Mouse (Mus musculus): Measurements from ENCODE around the gene Epc2. TPM values are rescaled to one million over a fixed set of nuclear protein-coding genes. Genes with fewer than 3 reads are reported as not detected.
A peak's percentile ranks its signal among the peaks of the same experiment; 100 is the strongest.

Epc2 gene
- polyA plus RNA-seq (2014; fragmentation: Nextera tagmentation; extraction: Ambion mirVana), result 18.4 and 25.2 TPM in 2 replicates

GRCm38 (mm10) chr2:49450931-49451636 is at the start of gene Epc2:
Epc2 (plus strand) TSS chr2:49451486.
- Histone ChIP-seq H3K4me3 (replicated peaks; ENCODE audit: low read depth, low read length) (peak within 1 kb of the TSS; percentile 93), H3K27ac (replicated peaks; ENCODE audit: low read depth, low read length) (peak within 1 kb of the TSS; percentile 100), H3K36me3 (ENCODE audit: control insufficient read depth, insufficient read depth, low read length) (no peaks in the 10 kb centered on the region), H3K4me2 (ENCODE audit: low read length) (peak within 1 kb of the TSS; percentile 70), H3K9me3 (ENCODE audit: control insufficient read depth, low read length) (no peaks in the 10 kb centered on the region), H3K9ac (replicated peaks; ENCODE audit: low read length) (peak within 1 kb of the TSS; percentile 97), H3K4me1 (ENCODE audit: control insufficient read depth, insufficient read depth, low read length) (peaks cover 14% of the 10 kb centered on the region), H3K27me3 (ENCODE audit: control insufficient read depth, insufficient read depth, low read length) (no peaks in the 10 kb centered on the region)
- DNase-seq (peak; percentile 93), ATAC-seq (ENCODE audit: low FRiP score, low TSS enrichment) (peak; percentile 86)
- under 1% methylated on average over 60 of the region's 88 CpGs for WGBS

GRCm38 (mm10) chr2:49405954-49406353 is 45.3 kb upstream of the Epc2 start:
- 58% methylated on average over 2 of the region's 2 CpGs for WGBS
- DNase-seq (peak; percentile 14), ATAC-seq (ENCODE audit: low FRiP score, low TSS enrichment) (no peak)
- no peak overlapping the region for H3K4me2 ChIP-seq (ENCODE audit: low read length)
- no peaks in the 10 kb centered on the region for H3K4me1 ChIP-seq (ENCODE audit: control insufficient read depth, insufficient read depth, low read length)
- no peak overlapping the region for H3K4me3 ChIP-seq (replicated peaks; ENCODE audit: low read depth, low read length)
- no peaks in the 10 kb centered on the region for H3K9me3 ChIP-seq (ENCODE audit: control insufficient read depth, low read length)
- no peaks in the 10 kb centered on the region for H3K36me3 ChIP-seq (ENCODE audit: control insufficient read depth, insufficient read depth, low read length)
- H3K27ac ChIP-seq (replicated peaks; ENCODE audit: low read depth, low read length), result no peak overlapping the region
- no peak overlapping the region for H3K9ac ChIP-seq (replicated peaks; ENCODE audit: low read length)
- no peaks in the 10 kb centered on the region for H3K27me3 ChIP-seq (ENCODE audit: control insufficient read depth, insufficient read depth, low read length)

- Histone ChIP-seq H3K27me3 (ENCODE audit: control insufficient read depth, insufficient read depth, low read length) (no peaks in the 10 kb centered on the region), H3K36me3 (ENCODE audit: control insufficient read depth, insufficient read depth, low read length) (no peaks in the 10 kb centered on the region), H3K4me3 (replicated peaks; ENCODE audit: low read depth, low read length) (no peak overlapping the region), H3K4me2 (ENCODE audit: low read length) (no peak overlapping the region), H3K9me3 (ENCODE audit: control insufficient read depth, low read length) (no peaks in the 10 kb centered on the region), H3K9ac (replicated peaks; ENCODE audit: low read length) (no peak overlapping the region), H3K27ac (replicated peaks; ENCODE audit: low read depth, low read length) (no peak overlapping the region), H3K4me1 (ENCODE audit: control insufficient read depth, insufficient read depth, low read length) (no peaks in the 10 kb centered on the region)
- WGBS, result 84% methylated on average over 5 of the region's 5 CpGs
- DNase-seq, result no peak
- no peak for ATAC-seq (ENCODE audit: low FRiP score, low TSS enrichment)
Measured at GRCm38 (mm10) chr2:49411685-49412084, 39.6 kb upstream of the Epc2 start.

GRCm38 (mm10) chr2:49412576-49412975 is 38.7 kb upstream of the Epc2 start:
- Histone ChIP-seq H3K27me3 (ENCODE audit: control insufficient read depth, insufficient read depth, low read length) (no peaks in the 10 kb centered on the region), H3K36me3 (ENCODE audit: control insufficient read depth, insufficient read depth, low read length) (no peaks in the 10 kb centered on the region), H3K4me1 (ENCODE audit: control insufficient read depth, insufficient read depth, low read length) (no peaks in the 10 kb centered on the region), H3K4me3 (replicated peaks; ENCODE audit: low read depth, low read length) (no peak overlapping the region), H3K4me2 (ENCODE audit: low read length) (no peak overlapping the region), H3K9me3 (ENCODE audit: control insufficient read depth, low read length) (no peaks in the 10 kb centered on the region), H3K27ac (replicated peaks; ENCODE audit: low read depth, low read length) (no peak overlapping the region), H3K9ac (replicated peaks; ENCODE audit: low read length) (no peak overlapping the region)
- ATAC-seq (ENCODE audit: low FRiP score, low TSS enrichment), result no peak
- no peak for DNase-seq
- WGBS, result 66% methylated on average over 6 of the region's 6 CpGs

- 54% methylated on average over 3 of the region's 3 CpGs for WGBS
- H3K4me1 ChIP-seq (ENCODE audit: control insufficient read depth, insufficient read depth, low read length), result no peaks in the 10 kb centered on the region
- DNase-seq (no peak), ATAC-seq (ENCODE audit: low FRiP score, low TSS enrichment) (no peak)
- H3K9ac ChIP-seq (replicated peaks; ENCODE audit: low read length), result no peak overlapping the region
- H3K4me3 ChIP-seq (replicated peaks; ENCODE audit: low read depth, low read length), result no peak overlapping the region
- H3K27ac ChIP-seq (replicated peaks; ENCODE audit: low read depth, low read length), result no peak overlapping the region
- no peaks in the 10 kb centered on the region for H3K36me3 ChIP-seq (ENCODE audit: control insufficient read depth, insufficient read depth, low read length)
- H3K9me3 ChIP-seq (ENCODE audit: control insufficient read depth, low read length), result no peaks in the 10 kb centered on the region
- H3K4me2 ChIP-seq (ENCODE audit: low read length), result no peak overlapping the region
- H3K27me3 ChIP-seq (ENCODE audit: control insufficient read depth, insufficient read depth, low read length), result no peaks in the 10 kb centered on the region
Measured at GRCm38 (mm10) chr2:49415868-49416267, 35.4 kb upstream of the Epc2 start.

- H3K36me3 ChIP-seq (ENCODE audit: control insufficient read depth, insufficient read depth, low read length), result no peaks in the 10 kb centered on the region
- DNase-seq (no peak), ATAC-seq (ENCODE audit: low FRiP score, low TSS enrichment) (no peak)
- H3K9ac ChIP-seq (replicated peaks; ENCODE audit: low read length), result no peak overlapping the region
- no peaks in the 10 kb centered on the region for H3K9me3 ChIP-seq (ENCODE audit: control insufficient read depth, low read length)
- H3K27ac ChIP-seq (replicated peaks; ENCODE audit: low read depth, low read length), result no peak overlapping the region
- no peak overlapping the region for H3K4me2 ChIP-seq (ENCODE audit: low read length)
- no peak overlapping the region for H3K4me3 ChIP-seq (replicated peaks; ENCODE audit: low read depth, low read length)
- WGBS, result 89% methylated on average over 10 of the region's 10 CpGs
- H3K27me3 ChIP-seq (ENCODE audit: control insufficient read depth, insufficient read depth, low read length), result no peaks in the 10 kb centered on the region
- H3K4me1 ChIP-seq (ENCODE audit: control insufficient read depth, insufficient read depth, low read length), result no peaks in the 10 kb centered on the region
Measured at GRCm38 (mm10) chr2:49417018-49417604, 34.2 kb upstream of the Epc2 start.

GRCm38 (mm10) chr2:49420396-49420795 is 30.9 kb upstream of the Epc2 start:
- H3K36me3 ChIP-seq (ENCODE audit: control insufficient read depth, insufficient read depth, low read length), result no peaks in the 10 kb centered on the region
- H3K4me2 ChIP-seq (ENCODE audit: low read length), result no peak overlapping the region
- no peaks in the 10 kb centered on the region for H3K9me3 ChIP-seq (ENCODE audit: control insufficient read depth, low read length)
- H3K27me3 ChIP-seq (ENCODE audit: control insufficient read depth, insufficient read depth, low read length), result no peaks in the 10 kb centered on the region
- no peak overlapping the region for H3K4me3 ChIP-seq (replicated peaks; ENCODE audit: low read depth, low read length)
- no peak overlapping the region for H3K9ac ChIP-seq (replicated peaks; ENCODE audit: low read length)
- no peaks in the 10 kb centered on the region for H3K4me1 ChIP-seq (ENCODE audit: control insufficient read depth, insufficient read depth, low read length)
- DNase-seq (no peak), ATAC-seq (ENCODE audit: low FRiP score, low TSS enrichment) (no peak)
- 88% methylated on average over 3 of the region's 3 CpGs for WGBS
- H3K27ac ChIP-seq (replicated peaks; ENCODE audit: low read depth, low read length), result no peak overlapping the region

- Histone ChIP-seq H3K36me3 (ENCODE audit: control insufficient read depth, insufficient read depth, low read length) (no peaks in the 10 kb centered on the region), H3K9me3 (ENCODE audit: control insufficient read depth, low read length) (no peaks in the 10 kb centered on the region), H3K27ac (replicated peaks; ENCODE audit: low read depth, low read length) (no peak overlapping the region), H3K27me3 (ENCODE audit: control insufficient read depth, insufficient read depth, low read length) (no peaks in the 10 kb centered on the region), H3K4me3 (replicated peaks; ENCODE audit: low read depth, low read length) (no peak overlapping the region), H3K9ac (replicated peaks; ENCODE audit: low read length) (no peak overlapping the region), H3K4me1 (ENCODE audit: control insufficient read depth, insufficient read depth, low read length) (no peaks in the 10 kb centered on the region), H3K4me2 (ENCODE audit: low read length) (no peak overlapping the region)
- DNase-seq, result no peak
- no peak for ATAC-seq (ENCODE audit: low FRiP score, low TSS enrichment)
- 73% methylated on average over 2 of the region's 2 CpGs for WGBS
Measured at GRCm38 (mm10) chr2:49423857-49424256, 27.4 kb upstream of the Epc2 start.

- Histone ChIP-seq H3K4me2 (ENCODE audit: low read length) (no peak overlapping the region), H3K36me3 (ENCODE audit: control insufficient read depth, insufficient read depth, low read length) (no peaks in the 10 kb centered on the region), H3K27me3 (ENCODE audit: control insufficient read depth, insufficient read depth, low read length) (no peaks in the 10 kb centered on the region), H3K4me1 (ENCODE audit: control insufficient read depth, insufficient read depth, low read length) (no peaks in the 10 kb centered on the region), H3K27ac (replicated peaks; ENCODE audit: low read depth, low read length) (no peak overlapping the region), H3K9me3 (ENCODE audit: control insufficient read depth, low read length) (no peaks in the 10 kb centered on the region), H3K9ac (replicated peaks; ENCODE audit: low read length) (no peak overlapping the region), H3K4me3 (replicated peaks; ENCODE audit: low read depth, low read length) (no peak overlapping the region)
- ATAC-seq (ENCODE audit: low FRiP score, low TSS enrichment) (no peak), DNase-seq (no peak)
- WGBS, result 84% methylated on average over 4 of the region's 4 CpGs
Measured at GRCm38 (mm10) chr2:49424788-49425187, 26.5 kb upstream of the Epc2 start.
